Mouse (Mus musculus) ovary, postnatal 36 days (tissue): Measurements from ENCODE around the gene Slc22a13.

Source experiments
- DNase-seq: peaks from one replicate; pipeline ENCODE4 v3.0.0; 2022; ENCODE audit warnings: low spot score, mixed read lengths

Gene Slc22a13

DNA sequence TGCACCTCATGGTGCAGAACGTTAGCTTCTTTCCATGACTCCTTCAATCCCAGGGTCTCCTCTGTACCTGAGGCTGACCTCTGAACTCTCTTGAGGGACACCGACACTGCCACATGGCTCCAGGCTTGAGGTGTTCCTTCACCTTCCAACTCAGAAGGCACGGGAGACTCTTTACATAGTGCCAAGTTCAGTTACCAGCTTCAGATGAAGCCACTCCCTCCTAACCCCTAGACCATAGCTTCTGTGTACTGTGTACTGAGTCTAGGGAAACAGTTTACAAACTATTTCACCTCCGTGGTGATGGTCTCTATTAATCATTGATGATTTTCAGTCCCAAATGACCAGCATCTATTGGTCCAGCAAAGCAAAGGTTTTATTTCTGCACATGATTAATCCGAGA lies 7.2 kb downstream of the Slc22a13 start:
- DNase-seq: no peak

DNA sequence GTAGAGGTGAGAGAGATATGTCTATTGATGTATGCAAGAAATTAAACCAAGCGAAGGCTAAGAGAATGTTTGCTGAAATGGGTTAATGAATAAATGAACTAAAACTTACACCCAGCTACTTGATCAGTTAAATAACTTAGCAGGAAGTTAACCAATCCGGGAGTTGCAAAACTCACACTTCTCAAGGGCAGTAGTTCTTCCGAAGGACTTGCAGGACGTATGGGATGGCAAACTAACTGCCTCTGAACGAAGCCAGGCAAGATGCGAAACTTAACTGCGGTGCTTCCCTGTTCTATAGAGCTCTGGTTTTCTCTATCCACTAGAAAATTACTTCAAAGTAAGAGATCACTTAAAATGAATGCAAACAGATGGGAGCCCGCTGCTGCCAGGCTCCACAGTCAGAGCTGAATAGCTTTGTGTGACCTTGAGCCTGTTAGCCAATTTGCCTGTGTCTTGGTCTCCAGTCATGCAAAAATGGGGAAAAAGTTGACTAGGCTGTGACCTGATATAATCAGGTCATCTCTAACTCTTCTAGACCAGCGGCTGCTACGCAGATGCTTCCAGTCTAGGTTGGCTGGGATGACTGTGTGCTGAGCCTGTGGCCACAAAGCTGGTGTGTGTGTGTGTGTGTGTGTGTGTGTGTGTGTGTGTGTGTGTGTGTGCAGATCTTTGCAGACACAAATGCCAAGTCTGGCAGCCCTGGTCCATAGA lies 9.6 kb downstream of the Slc22a13 start:
- DNase-seq: no peak

DNA sequence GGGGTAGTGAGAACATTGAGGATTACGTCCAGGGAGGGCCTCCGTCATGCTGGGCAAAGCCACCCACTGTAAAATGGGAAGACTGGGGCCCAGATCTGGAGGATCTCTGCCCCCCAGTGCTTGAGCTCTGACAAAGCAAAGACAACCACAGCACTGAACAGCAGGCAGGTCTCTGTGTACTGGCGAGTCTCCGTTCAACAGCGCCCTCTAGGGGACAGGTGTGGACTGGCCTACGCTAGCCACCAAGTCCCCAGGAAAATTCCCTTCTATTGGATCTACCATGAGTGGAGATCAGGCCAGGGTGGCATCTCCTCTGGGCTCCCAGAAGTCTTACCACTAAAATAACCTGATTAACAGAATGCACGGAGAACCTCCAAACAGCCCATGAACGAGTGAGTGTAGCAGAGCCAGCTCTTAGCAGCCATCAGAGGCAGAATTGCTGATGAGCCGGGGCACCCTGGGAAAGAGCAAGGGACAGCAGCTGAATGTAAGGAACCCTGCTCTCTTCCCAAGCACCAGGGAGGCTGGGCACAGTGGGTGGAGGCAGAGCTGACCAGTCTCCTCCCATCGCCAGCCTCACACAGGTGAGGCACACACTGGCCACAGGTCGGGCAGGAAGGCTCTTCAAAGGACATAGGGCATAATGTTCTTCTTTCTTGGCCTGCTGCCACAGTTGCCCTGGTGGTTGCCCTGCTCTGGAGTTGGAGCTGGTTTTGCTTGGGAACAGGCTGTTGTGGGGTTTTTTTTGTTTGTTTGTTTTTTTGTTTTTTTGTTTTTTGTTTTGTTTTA lies 16.5 kb downstream of the Slc22a13 start:
- peak; percentile 23 for DNase-seq

DNA sequence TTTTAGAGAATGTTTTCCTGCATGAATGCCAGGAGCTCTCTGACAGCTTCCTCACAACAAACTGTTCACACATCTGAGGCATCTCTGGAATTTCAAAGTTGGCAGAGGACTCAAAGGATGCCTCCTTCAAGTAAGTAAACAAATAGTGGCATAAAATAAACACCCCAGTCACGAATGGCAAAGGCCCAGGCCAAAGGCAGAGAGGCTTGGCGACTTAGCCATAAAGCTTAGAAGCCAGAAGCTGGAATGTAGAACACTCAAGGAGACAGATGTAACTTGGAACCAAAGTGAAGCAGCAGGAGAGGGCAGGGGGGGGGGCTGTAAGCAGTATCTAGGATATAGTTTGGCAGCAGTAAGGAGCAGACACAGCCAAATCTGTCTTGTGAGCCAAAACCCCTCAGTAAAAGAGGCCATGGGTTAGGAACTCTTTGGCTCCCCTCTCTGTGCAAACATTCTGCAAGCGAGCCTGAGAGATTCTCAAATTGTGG lies 27.6 kb downstream of the Slc22a13 start:
- peak; percentile 23 for DNase-seq

GRCm38 (mm10) chr9:119179292-119179691 lies 29.6 kb downstream of the Slc22a13 start:
- no peak for DNase-seq

- no peak for DNase-seq
Observed at GRCm38 (mm10) chr9:119167608-119168007, 41.3 kb downstream of the Slc22a13 start.

DNA sequence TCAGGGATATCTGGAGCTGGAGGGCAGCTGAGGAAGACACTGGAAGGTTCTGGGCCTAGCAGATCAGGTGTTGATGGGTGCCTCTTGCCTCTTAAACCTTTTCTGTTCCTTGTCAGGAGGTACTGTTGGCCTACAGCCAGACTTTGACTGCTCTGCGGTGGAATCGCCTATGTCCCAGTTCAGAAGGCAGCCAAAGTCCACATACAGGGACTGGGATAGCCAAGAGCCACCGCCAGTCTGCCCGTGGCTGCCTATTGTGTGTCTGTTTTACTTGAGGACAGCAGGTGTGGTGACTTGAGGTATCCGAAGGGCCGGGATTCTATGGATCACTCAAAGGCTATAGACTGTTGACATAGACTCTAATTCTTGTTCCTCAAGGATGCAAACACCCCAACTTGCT lies 43.4 kb downstream of the Slc22a13 start:
- no peak for DNase-seq

DNA sequence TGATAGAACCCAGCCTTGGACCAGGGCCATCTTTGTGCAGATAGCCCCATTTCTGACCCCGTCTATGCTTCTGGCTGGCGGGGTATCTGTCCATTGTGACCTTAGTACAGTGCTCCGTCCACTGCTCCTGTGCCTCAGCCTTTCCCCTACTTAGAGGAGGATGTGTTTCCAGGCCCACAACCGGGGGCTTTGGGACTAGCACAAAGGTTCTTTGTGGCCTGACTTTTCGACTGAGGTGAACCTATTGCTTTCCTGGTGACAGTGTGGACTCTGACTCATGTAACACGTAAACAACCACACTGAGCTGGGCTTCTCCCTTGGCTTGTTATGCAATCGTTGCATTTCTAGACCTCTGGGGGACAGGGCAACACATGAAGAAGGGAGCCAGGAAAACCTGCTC lies 44.2 kb downstream of the Slc22a13 start:
- DNase-seq: no peak

GRCm38 (mm10) chr9:119160689-119161088 lies 48.2 kb downstream of the Slc22a13 start:
- DNase-seq: no peak

- DNase-seq: no peak
Observed at GRCm38 (mm10) chr9:119158861-119159260, 50.0 kb downstream of the Slc22a13 start, which contains the start of gene Gm47289. Gene Gm47289, plus strand, starts transcription at chr9:119159161.

GRCm38 (mm10) chr9:119156278-119157201 lies 52.4 kb downstream of the Slc22a13 start, which contains the start of gene Acaa1b:
Gene Acaa1b, minus strand, starts transcription at chr9:119157093.
- peak; percentile 83 for DNase-seq

GRCm38 (mm10) chr9:119155826-119156225 lies 53.1 kb downstream of the Slc22a13 start:
- DNase-seq: peak; percentile 24

DNA sequence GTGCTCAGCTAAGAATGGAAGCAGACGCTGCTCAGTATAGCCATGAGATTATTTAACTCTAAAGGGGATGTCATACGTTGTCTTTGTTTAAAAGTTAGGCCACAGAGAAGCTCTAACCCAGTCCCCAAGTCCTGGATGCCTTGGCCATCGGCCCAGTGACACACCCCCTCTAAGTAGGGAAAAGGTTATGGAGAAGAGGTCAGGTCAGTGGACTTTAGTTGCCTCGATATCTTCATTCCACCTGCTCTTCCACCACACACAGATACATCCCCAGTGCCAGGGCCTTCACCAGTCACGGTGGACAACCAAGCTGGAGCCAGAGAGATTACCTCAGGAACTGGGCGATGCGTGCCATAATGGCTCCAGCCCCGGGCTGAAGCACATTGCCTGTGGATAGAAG lies 53.5 kb downstream of the Slc22a13 start:
- no peak for DNase-seq

- DNase-seq: no peak
Observed at GRCm38 (mm10) chr9:119151751-119152150, 57.1 kb downstream of the Slc22a13 start.

- peak; percentile 70 for DNase-seq
Observed at GRCm38 (mm10) chr9:119149601-119150000, 59.3 kb downstream of the Slc22a13 start.

DNA sequence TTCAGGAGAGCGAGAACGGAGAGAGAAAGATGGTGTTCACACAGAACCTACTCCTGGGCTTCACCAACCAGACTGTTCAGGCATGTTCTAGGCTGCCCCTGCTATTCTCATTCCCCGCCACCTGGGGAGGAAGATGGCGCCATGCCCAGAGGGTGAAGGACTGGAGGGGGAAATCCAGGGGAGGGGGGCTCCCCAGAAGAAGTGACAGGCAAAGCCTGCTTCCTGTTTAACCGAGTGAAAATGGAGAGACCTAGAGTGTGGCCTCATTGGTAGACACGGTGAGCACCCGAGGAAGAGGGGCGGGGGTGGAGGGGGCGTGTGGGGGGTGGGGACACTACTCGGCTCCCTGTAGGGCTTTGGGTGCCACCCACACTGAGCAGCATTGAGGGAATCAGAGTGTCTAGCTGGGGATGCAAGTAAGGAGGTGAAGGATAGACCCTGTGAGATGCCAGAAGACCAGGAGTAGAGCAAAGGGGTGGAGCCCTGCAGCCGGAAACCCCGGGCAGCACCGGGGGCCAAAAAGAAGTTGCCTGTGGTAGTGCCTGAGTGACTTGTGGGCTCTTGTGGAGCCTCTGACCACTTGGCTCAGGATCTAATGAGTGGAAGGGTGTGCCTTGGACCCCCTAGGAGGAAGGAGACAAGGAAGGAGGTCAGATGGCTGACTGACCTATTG lies 62.7 kb downstream of the Slc22a13 start:
- DNase-seq: no peak

DNA sequence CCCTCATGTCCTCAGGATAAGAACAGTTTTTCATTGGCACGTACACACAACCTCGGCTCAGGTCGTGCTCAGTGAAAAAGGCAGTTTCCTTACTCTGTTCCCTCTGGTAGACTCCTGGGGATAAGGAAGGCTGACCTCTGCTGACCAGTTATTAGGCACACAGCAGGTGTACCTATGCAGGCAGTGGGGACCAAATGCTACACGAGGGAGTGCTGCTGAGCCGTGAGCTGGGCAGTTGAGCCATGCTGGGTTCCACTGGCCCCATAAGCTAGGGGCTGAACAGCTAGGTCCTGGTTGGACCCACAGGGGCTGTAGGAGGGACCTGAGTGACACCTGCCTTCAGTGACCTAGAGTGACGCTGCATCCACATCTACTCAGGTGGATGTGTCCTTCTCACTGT lies 63.3 kb downstream of the Slc22a13 start:
- DNase-seq: no peak

GRCm38 (mm10) chr9:119145137-119145536 lies 63.8 kb downstream of the Slc22a13 start:
- no peak for DNase-seq

GRCm38 (mm10) chr9:119144696-119145095 lies 64.2 kb downstream of the Slc22a13 start:
- no peak for DNase-seq

GRCm38 (mm10) chr9:119143372-119143771 lies 65.5 kb downstream of the Slc22a13 start:
- DNase-seq: no peak
